Mouse (Mus musculus): Measurements from ENCODE around the gene D830030K20Rik. TPM values are rescaled to one million over a fixed set of nuclear protein-coding genes. Genes with fewer than 3 reads are reported as not detected.

D830030K20Rik gene
- polyA plus RNA-seq (2015; fragmentation: Nextera tagmentation; extraction: Ambion mirVana): 2.1 and 4.6 TPM in 2 replicates

DNA sequence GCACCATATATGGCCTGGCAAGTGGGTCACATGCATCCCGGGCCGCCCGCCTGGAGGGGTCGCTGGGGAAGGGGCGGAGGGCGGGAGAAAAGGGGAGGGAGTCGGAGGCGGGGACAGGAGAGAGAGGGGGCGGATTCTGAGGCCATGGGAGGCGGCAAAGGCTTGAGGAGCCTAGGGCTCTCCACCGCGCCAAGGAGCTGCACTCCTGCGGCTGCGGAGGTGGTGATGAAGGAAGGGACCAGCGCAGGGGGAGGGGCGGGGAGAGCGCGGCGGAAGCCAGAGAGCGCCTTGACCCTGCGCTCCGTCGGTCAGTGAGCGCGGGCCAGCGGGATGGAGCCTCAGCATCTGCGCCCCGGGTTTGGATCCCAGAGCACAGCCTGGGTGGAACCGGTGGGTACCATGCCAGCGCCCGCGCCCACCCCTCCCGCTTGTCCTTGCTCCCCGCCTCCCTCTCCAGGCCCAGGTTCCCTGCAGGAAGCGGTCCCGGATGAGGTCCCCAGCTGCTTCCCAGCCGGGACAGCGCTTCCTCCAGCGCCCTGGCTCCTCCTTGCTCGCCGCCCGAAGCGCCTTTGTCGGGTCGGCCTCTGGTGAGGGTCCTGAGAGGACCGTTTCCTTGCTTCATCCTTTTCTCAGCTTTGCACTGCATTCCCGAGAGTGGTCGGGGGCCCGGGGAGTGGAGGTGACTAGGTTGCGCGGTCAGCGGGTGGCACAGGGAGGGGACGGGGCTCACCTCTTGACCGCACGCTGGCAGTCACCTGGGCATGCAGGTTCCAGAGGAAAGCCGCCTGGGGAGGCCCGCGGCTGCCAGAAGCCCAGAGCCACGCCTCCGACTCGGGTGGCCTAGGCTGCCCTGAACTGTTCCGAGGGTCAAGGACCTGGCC is at the start of gene D830030K20Rik:
Gene D830030K20Rik, plus strand, starts transcription at position 217 of the 881 bp plus-strand sequence.

DNA sequence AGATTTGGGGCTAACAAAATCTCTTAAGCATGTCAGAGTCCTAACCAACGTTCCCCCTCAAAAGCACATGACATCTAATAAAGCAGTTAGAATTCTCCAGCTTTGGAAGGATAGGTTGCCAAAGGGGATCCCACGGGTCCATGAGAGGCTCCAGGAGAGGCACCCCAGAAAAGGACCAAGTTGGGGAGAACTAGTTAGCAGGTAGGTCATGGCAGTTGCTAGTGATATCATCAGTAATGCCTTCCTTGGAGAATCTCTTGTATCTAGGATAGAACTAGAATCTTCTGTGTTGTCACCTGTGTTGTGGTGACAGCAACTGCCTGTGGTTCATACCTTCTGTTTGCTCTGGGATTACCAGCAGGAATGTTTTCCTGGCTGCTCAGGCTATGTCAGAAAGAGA is 20.3 kb upstream of the D830030K20Rik start, which contains the start of gene Gm5795:
Gene Gm5795, plus strand, starts transcription at position 301 of the 400 bp plus-strand sequence.

Other genes with a start within 250 kb of the D830030K20Rik start
- gene Gm2888, start 178.5 kb upstream of the D830030K20Rik start, polyA plus RNA-seq (2015; fragmentation: Nextera tagmentation; extraction: Ambion mirVana): not detected in 2 replicates
- gene Gm2897, start 159.2 kb upstream of the D830030K20Rik start, polyA plus RNA-seq (2015; fragmentation: Nextera tagmentation; extraction: Ambion mirVana): 0.87 and 1.9 TPM in 2 replicates
- gene Gm10340, start 74.5 kb upstream of the D830030K20Rik start, polyA plus RNA-seq (2015; fragmentation: Nextera tagmentation; extraction: Ambion mirVana): not detected in 2 replicates
- gene Gm5795, start 20.2 kb upstream of the D830030K20Rik start, polyA plus RNA-seq (2015; fragmentation: Nextera tagmentation; extraction: Ambion mirVana): not detected in 2 replicates
- not detected in 2 replicates for gene Gm2956, start 124.1 kb downstream of the D830030K20Rik start, polyA plus RNA-seq (2015; fragmentation: Nextera tagmentation; extraction: Ambion mirVana)
- gene Gm10413, start 186.6 kb downstream of the D830030K20Rik start, polyA plus RNA-seq (2015; fragmentation: Nextera tagmentation; extraction: Ambion mirVana): not detected in 2 replicates
- 0.47 and 1.3 TPM in 2 replicates for gene Gm10409, start 204.1 kb downstream of the D830030K20Rik start, polyA plus RNA-seq (2015; fragmentation: Nextera tagmentation; extraction: Ambion mirVana)
- gene Gm3005, start 219.6 kb downstream of the D830030K20Rik start, polyA plus RNA-seq (2015; fragmentation: Nextera tagmentation; extraction: Ambion mirVana): 0.29 and 0.44 TPM in 2 replicates
- gene Gm10408, start 240.9 kb downstream of the D830030K20Rik start, polyA plus RNA-seq (2015; fragmentation: Nextera tagmentation; extraction: Ambion mirVana): not detected in 2 replicates